Mouse (Mus musculus): ENCODE data around the gene Rpl36a-ps1.

DNA sequence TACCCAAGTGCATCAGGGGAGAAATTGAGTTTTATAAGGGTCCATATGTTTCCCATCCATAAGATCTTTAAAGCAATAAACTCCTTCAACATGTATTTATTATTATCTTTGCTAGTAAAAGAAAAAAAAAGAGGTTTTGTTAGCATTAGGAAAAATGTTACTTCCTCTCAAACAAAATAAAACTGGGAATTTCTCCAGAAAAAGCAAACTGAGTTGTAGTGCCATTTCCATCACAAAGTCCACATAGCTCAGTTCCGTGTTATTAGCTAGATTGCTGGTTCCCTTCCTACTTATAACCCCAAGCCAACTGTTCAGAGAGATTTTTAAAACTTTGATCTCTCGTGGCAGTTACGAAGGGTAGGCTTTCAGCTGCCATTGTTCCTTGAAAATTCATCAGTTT lies 3.5 kb downstream of the Rpl36a-ps1 start:
- TF ChIP-seq CTCF (IDR thresholded peaks at IDR 0.05) (no peak), EP300 (IDR thresholded peaks at IDR 0.05) (no peak)

Data from lung, postnatal 0 days (tissue).